Mouse (Mus musculus): ENCODE measurements around the gene Poldip3. TPM values are rescaled to one million over a fixed set of nuclear protein-coding genes. Genes with fewer than 3 reads are reported as not detected.

Poldip3 gene
- polyA plus RNA-seq, 1 experiment: 97.9 TPM

DNA sequence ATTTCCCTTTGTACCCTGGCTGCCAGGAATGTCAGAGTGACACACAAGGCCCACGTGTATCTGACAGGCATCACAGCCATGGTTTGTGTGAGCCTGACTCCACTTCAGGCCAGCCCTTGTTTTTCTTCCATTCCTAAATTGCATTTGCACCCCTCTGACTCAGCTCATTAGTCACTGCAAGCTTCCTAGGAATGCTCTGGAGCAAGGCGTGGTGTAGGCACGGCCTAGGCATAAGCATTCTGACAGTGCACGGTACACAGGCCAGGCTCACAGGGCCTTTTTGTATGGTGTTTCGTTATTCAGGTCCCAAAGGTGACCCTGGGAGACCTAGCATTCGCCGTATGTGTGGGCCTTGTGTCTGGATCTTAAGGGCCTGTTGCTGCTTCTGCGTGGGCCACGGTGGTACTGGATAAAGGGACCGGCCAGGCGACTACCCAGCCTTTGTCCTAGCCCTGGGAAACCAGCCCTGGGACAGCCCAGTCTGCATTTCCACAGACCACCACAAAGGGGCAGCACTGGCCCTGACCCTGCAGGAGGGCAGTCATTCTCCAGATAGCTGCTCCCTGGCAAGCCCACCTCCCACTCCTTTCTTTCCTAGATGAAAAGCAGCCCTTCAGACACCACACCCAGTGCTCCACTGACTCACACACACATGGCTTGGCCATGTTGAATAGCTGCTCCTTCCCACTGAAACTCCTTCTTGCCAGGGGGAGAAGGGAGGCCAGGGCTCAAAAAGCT, 7.9 kb upstream of the Poldip3 start:
- no peak overlapping the region for H3K4me3 ChIP-seq (ENCODE audit: low read depth, low read length)
- H3K4me1 ChIP-seq (ENCODE audit: control insufficient read depth, insufficient read depth, low read length): no peaks in the 10 kb centered on the region
- no peaks in the 10 kb centered on the region for H3K9me3 ChIP-seq (replicated peaks; ENCODE audit: control insufficient read depth, insufficient read depth, low read length, poor library complexity, severe bottlenecking)
- TF ChIP-seq POLR2A (IDR thresholded peaks at IDR 0.05; ENCODE audit: insufficient read depth, low read length) (no peak), EP300 (IDR thresholded peaks at IDR 0.05; ENCODE audit: insufficient read depth, low read depth, low read length) (0 out of 2 replicates have a peak, but pooled peaks have one; percentile 44), CTCF (IDR thresholded peaks at IDR 0.05; ENCODE audit: low read depth, low read length) (peak; percentile 90)
- H3K27me3 ChIP-seq (ENCODE audit: control insufficient read depth, insufficient read depth, low read length, poor library complexity, severe bottlenecking): no peaks in the 10 kb centered on the region
- H3K36me3 ChIP-seq (ENCODE audit: control insufficient read depth, insufficient read depth, low read length, poor library complexity, severe bottlenecking): peaks cover under 1% of the 10 kb centered on the region; the same call in 1 of the 2 replicates
- H3K27ac ChIP-seq (ENCODE audit: insufficient read depth, low read length): peak overlapping the region; percentile 15; the same call in 1 of the 2 replicates
- H3K9ac ChIP-seq (ENCODE audit: low read depth, poor library complexity, severe bottlenecking): no peak overlapping the region

DNA sequence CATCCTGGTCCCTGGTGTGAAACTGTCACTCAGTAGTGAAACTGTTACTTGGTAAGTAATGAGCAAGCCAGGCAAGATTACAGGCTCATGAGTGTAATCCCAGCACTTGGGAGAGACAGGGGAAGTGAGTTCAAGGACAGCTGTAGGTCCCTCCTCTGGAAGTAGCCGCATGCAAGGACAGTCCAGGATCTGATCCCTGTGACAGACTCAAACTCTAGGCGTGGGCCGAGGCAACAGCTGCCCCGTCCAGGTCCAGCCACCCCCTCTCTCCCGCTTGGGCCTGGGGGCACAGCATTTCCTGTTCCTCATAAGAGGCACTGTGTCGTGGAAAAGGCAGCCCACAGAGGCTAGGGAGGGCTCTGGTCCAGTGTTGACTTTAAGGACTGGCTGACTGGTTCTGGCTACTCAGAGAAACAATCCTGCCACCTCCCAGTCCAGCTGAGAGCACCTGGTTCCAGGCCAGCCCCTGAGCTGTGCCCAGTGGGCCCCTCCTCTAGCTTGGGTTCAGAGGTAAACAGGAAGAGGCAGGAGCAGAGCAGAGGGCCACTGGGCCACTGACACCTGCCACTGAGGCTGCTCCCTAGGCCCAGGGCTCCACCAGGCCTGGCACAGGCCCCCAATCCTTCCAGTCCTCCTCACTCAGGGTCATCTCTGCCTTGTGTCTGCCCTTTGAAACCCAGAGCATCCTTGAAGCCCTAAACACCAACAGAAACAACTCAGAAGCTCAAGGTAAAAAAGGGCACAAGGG, 6.7 kb upstream of the Poldip3 start:
- Histone ChIP-seq H3K4me1 (ENCODE audit: control insufficient read depth, insufficient read depth, low read length) (no peaks in the 10 kb centered on the region), H3K36me3 (ENCODE audit: control insufficient read depth, insufficient read depth, low read length, poor library complexity, severe bottlenecking) (no peaks in the 10 kb centered on the region; the same call in 1 of the 2 replicates), H3K4me3 (ENCODE audit: low read depth, low read length) (no peak overlapping the region), H3K9me3 (replicated peaks; ENCODE audit: control insufficient read depth, insufficient read depth, low read length, poor library complexity, severe bottlenecking) (no peaks in the 10 kb centered on the region), H3K9ac (ENCODE audit: low read depth, poor library complexity, severe bottlenecking) (no peak overlapping the region), H3K27ac (ENCODE audit: insufficient read depth, low read length) (no peak overlapping the region), H3K27me3 (ENCODE audit: control insufficient read depth, insufficient read depth, low read length, poor library complexity, severe bottlenecking) (no peaks in the 10 kb centered on the region)
- TF ChIP-seq POLR2A (IDR thresholded peaks at IDR 0.05; ENCODE audit: insufficient read depth, low read length): no peak
- no peak for TF ChIP-seq CTCF (IDR thresholded peaks at IDR 0.05; ENCODE audit: low read depth, low read length)
- no peak for TF ChIP-seq EP300 (IDR thresholded peaks at IDR 0.05; ENCODE audit: insufficient read depth, low read depth, low read length)

DNA sequence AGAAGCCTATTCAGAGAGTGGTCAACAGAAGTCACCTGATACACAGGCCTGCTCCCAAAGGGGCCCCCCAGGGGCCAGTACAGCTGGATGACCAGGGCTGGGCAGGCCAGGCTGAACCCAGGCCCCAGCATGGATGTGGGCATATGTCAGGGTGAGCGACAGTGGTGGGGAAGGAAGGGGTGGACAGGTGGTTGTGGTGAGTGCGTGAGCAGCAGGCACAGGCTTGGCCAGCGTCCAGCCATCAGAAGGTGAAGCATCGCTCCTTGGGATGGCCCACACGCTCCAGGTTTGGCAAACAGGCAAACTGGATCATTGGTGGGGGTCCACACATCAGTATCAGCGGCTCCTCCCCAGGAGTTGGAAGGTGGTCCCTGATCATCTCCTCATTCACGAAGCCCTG, 5.1 kb upstream of the Poldip3 start:
- Histone ChIP-seq H3K27me3 (ENCODE audit: control insufficient read depth, insufficient read depth, low read length, poor library complexity, severe bottlenecking) (no peaks in the 10 kb centered on the region), H3K27ac (ENCODE audit: insufficient read depth, low read length) (no peak overlapping the region), H3K4me3 (ENCODE audit: low read depth, low read length) (no peak overlapping the region), H3K9me3 (replicated peaks; ENCODE audit: control insufficient read depth, insufficient read depth, low read length, poor library complexity, severe bottlenecking) (no peaks in the 10 kb centered on the region), H3K9ac (ENCODE audit: low read depth, poor library complexity, severe bottlenecking) (no peak overlapping the region), H3K36me3 (ENCODE audit: control insufficient read depth, insufficient read depth, low read length, poor library complexity, severe bottlenecking) (no peaks in the 10 kb centered on the region), H3K4me1 (ENCODE audit: control insufficient read depth, insufficient read depth, low read length) (no peaks in the 10 kb centered on the region)
- TF ChIP-seq CTCF (IDR thresholded peaks at IDR 0.05; ENCODE audit: low read depth, low read length) (no peak), POLR2A (IDR thresholded peaks at IDR 0.05; ENCODE audit: insufficient read depth, low read length) (no peak), EP300 (IDR thresholded peaks at IDR 0.05; ENCODE audit: insufficient read depth, low read depth, low read length) (no peak)

DNA sequence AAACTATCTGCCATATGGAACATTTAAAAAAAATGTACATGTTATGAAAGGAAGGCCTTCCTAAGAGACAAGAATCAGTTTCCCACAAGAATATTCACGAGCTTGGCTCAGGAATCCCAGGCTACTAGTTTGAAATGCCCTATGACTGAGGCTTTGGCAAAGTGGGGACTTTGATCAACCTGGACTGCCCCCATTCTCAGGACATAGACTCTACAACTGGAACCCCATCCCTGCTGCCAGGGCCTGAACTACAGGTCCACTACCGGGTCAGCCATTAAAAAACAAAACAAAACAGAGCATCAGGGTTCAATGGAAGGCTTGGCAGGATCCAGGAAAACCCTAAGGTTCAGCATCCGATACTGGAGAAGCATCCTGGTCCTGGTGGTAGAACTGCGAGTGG, 1.5 kb upstream of the Poldip3 start:
- Histone ChIP-seq H3K27ac (ENCODE audit: insufficient read depth, low read length) (no peak overlapping the region), H3K4me1 (ENCODE audit: control insufficient read depth, insufficient read depth, low read length) (no peaks in the 10 kb centered on the region), H3K27me3 (ENCODE audit: control insufficient read depth, insufficient read depth, low read length, poor library complexity, severe bottlenecking) (no peaks in the 10 kb centered on the region), H3K9ac (ENCODE audit: low read depth, poor library complexity, severe bottlenecking) (no peak overlapping the region), H3K9me3 (replicated peaks; ENCODE audit: control insufficient read depth, insufficient read depth, low read length, poor library complexity, severe bottlenecking) (no peaks in the 10 kb centered on the region), H3K4me3 (ENCODE audit: low read depth, low read length) (no peak overlapping the region), H3K36me3 (ENCODE audit: control insufficient read depth, insufficient read depth, low read length, poor library complexity, severe bottlenecking) (peaks cover 10% of the 10 kb centered on the region)
- TF ChIP-seq POLR2A (IDR thresholded peaks at IDR 0.05; ENCODE audit: insufficient read depth, low read length) (no peak), EP300 (IDR thresholded peaks at IDR 0.05; ENCODE audit: insufficient read depth, low read depth, low read length) (no peak), CTCF (IDR thresholded peaks at IDR 0.05; ENCODE audit: low read depth, low read length) (no peak)

GRCm38 (mm10) chr15:83150073-83150442, 874 bp upstream of the Poldip3 start:
- peak overlapping the region; percentile 41 for H3K4me3 ChIP-seq (ENCODE audit: low read depth, low read length)
- no peaks in the 10 kb centered on the region for H3K4me1 ChIP-seq (ENCODE audit: control insufficient read depth, insufficient read depth, low read length)
- H3K27me3 ChIP-seq (ENCODE audit: control insufficient read depth, insufficient read depth, low read length, poor library complexity, severe bottlenecking): no peaks in the 10 kb centered on the region
- peak overlapping the region; percentile 96 for H3K27ac ChIP-seq (ENCODE audit: insufficient read depth, low read length)
- TF ChIP-seq POLR2A (IDR thresholded peaks at IDR 0.05; ENCODE audit: insufficient read depth, low read length) (no peak), EP300 (IDR thresholded peaks at IDR 0.05; ENCODE audit: insufficient read depth, low read depth, low read length) (no peak), CTCF (IDR thresholded peaks at IDR 0.05; ENCODE audit: low read depth, low read length) (no peak)
- H3K36me3 ChIP-seq (ENCODE audit: control insufficient read depth, insufficient read depth, low read length, poor library complexity, severe bottlenecking): peaks cover 12% of the 10 kb centered on the region
- H3K9me3 ChIP-seq (replicated peaks; ENCODE audit: control insufficient read depth, insufficient read depth, low read length, poor library complexity, severe bottlenecking): no peaks in the 10 kb centered on the region
- H3K9ac ChIP-seq (ENCODE audit: low read depth, poor library complexity, severe bottlenecking): peak overlapping the region; percentile 58

- Histone ChIP-seq H3K27me3 (ENCODE audit: control insufficient read depth, insufficient read depth, low read length, poor library complexity, severe bottlenecking) (no peaks in the 10 kb centered on the region), H3K4me3 (ENCODE audit: low read depth, low read length) (peak overlapping the region; percentile 99), H3K36me3 (ENCODE audit: control insufficient read depth, insufficient read depth, low read length, poor library complexity, severe bottlenecking) (peaks cover 12% of the 10 kb centered on the region), H3K9ac (ENCODE audit: low read depth, poor library complexity, severe bottlenecking) (peak overlapping the region; percentile 94), H3K27ac (ENCODE audit: insufficient read depth, low read length) (peak overlapping the region; percentile 63; the same call in 1 of the 2 replicates), H3K9me3 (replicated peaks; ENCODE audit: control insufficient read depth, insufficient read depth, low read length, poor library complexity, severe bottlenecking) (no peaks in the 10 kb centered on the region), H3K4me1 (ENCODE audit: control insufficient read depth, insufficient read depth, low read length) (no peaks in the 10 kb centered on the region)
- no peak for TF ChIP-seq CTCF (IDR thresholded peaks at IDR 0.05; ENCODE audit: low read depth, low read length)
- TF ChIP-seq EP300 (IDR thresholded peaks at IDR 0.05; ENCODE audit: insufficient read depth, low read depth, low read length): no peak
- TF ChIP-seq POLR2A (IDR thresholded peaks at IDR 0.05; ENCODE audit: insufficient read depth, low read length): no peak
Observed at GRCm38 (mm10) chr15:83148801-83149195, 386 bp downstream of the Poldip3 start.

Data from ES-Bruce4 (cell line).